Mouse (Mus musculus) cerebellum, postnatal 4 days (tissue): Measurements from ENCODE around the gene Smndc1.
A peak's percentile ranks its signal among the peaks of the same experiment; 100 is the strongest.

ENCODE experiments used
- DNase-seq, 2 experiments: peaks; one replicate each; pipeline ENCODE4 v3.0.0; 2022; ENCODE audit warnings: low spot score in 2 of 2, mixed read lengths in 1 of 2

Gene Smndc1

DNA sequence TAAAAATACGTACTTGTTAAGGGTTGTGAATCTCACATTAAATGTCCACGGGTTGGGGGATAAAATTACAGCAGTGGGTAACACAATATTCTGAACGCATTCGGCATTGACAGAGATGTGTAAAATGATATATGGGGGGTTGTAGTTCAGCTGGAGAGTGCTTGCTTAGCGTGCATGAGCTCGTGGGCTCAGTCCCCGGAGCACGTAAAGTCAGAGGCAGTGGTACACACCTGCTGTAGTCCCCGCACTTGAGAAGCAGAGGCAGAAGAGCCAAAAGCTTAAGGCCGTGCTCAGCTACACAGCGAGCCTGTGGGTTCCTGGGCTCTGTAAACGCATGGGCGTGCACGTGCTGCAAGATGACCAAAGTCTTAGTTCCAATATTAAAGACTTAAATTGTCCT lies 44.6 kb downstream of the Smndc1 start:
- DNase-seq, result no peak

DNA sequence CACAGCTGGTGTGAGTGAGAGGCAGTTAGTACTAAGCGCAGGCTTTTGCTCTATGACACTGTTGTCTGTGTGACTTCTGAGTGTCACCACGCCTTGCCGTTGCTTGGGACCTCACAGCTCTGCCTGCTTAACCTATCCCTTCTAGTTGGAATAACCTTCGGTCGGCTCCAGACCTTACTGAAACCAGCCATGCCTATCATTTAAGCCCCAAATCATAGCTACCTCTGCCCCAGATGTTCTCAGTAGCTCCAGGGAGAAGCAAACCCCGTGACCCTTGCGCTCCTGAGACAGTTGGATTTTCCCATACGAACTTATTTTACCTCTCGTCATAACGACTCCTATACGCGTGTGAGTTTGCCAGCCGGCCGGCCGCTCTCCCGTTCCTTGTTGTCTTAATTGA lies 46.3 kb downstream of the Smndc1 start:
- DNase-seq, result no peak

DNA sequence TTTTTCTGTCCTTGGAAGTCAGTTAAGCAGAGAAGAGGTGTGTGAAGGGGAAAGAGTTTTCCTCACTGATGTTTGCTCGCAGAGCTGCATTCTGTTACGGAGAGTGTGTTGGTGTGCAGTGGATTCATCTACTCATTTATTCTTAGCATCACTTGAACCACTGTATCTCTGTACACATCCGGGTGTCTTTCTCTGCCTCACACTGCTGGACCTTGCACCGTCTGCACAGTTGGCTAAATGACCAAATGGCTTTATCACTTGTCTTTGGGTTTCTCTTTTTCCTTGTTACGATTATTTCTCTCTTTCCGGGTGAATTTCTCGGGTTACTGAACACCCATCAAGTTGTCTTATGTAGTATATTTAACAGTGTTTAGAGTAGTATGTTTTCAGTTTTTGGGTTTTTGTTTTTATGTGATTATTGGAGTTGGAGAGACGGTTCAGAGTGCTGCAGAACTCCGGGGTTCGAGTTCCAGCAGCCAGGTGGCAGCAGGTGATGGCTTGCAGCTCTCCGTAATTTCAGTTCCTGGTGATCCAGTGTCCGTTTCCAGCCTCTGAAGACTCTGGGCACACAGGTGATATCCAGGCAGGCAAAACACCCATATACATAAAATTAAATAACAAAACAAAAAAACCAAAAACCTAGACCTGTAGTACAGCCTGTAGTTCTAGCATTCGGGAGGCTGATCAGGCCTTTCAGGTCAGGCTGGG lies 47.0 kb downstream of the Smndc1 start:
- DNase-seq, result no peak

DNA sequence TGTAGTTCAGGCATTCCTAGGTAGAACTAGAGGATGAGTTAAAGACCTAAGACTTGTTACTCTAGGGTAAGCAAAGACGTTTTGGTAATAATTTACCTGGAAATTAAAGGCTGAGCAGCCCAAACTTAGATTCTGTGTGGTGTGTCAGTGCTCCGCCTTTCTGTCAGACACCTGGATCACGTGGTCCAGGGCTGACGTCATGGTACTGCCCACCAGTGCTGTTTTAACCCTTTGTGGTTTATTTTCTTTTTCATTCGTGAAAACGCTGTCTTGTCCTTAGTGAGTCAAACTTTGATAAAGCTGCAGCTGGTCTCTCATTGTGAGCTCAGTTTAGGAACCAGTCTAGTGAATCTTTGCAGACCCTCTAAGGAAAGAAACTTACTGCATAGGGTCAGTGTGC lies 50.0 kb downstream of the Smndc1 start:
- no peak for DNase-seq

DNA sequence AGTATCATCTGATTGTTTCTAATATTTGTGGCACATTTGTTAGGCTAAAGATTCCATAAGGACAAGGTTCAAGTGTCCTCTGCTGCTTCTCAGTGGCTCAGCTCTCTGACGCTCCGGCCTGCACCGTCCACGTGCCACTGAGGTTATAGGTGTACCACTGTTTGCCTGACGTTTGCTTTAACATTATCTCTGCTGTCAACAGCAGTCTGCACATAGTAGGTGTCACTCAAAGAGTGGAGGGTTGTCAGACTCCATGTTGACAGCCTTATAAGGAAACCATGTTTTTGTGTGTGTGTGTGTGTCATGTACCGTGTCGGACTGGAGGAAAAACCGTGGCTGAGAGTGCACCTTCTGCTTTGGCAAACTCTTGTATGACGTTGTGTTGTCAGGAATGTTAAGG lies 55.1 kb downstream of the Smndc1 start:
- DNase-seq, result no peak

DNA sequence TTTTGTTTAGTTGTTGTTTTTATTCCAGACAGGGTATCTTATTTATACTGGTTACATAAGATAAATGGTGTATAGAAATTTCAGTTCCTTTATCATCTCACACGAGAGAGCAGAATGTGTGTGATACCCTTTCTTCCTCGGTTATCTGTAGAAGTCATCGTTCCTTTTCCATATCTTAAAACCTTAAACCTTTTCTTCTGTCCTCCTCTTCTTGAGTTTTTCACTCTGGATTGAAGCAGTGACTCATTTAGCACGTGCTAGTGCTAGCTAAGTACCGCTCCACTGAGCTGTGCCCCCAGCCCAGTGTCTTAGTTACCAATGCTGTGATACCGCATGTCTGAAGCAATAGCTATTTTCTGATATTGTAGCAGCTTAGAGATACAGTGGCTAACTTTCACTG lies 56.6 kb downstream of the Smndc1 start:
- DNase-seq, result no peak

DNA sequence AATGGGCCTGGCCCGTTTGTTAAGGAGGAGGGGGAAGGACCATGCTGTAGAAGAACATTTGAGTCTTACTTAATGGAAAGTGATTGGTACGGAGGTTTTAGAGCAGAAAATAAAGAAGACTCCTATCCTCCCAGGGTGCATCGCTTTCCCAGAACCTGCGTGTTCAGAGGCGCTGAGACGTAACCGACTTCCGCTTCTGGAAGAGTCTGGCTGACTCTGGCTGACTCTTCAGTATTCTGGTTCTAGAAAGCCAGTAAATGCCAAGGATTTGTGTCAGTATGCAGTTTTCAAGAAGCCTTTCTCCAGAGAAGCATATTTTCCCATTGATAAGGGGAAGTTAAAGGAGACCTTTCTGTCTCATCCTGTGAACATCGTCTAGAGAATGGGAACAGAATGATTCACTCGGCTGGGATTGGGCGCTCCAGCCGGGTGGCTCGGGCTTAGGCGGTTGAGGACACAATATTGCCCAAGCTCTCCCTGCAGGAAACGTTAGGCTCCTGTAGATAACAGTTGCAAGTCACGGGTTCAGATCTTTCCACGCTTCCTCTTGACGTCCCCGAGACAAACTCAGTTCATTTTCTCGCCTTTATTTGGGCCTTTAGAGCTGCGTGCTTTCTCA lies 58.4 kb downstream of the Smndc1 start:
- no peak for DNase-seq

DNA sequence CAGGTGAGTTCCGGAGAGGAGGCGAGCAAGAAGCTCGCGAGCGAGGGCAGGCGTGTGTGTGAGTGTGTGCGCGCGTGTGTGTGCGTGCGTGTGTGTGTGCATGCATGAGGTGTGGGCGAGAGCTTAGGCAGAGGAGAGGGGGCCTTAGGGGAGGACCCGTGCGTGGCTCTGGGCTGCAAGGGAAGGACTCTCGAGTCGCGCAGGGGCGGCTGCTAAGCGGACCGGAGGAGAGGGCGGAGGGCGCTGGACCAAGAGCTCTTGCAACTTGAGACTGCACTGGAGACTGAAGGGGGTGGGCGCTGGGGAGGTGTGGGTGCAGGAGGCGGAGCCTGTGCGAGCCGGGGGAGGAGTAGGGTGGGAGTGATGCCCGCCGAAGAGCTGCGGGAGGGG lies 60.4 kb downstream of the Smndc1 start:
- DNase-seq, result peak; percentile 46 to 61
